Mouse (Mus musculus): Measurements from ENCODE around the gene Maea. TPM values are rescaled to one million over a fixed set of nuclear protein-coding genes. Genes with fewer than 3 reads are reported as not detected.

Maea gene
- total and polyA plus RNA-seq, 2 experiments from 2014 or later: 122 to 136 TPM

DNA sequence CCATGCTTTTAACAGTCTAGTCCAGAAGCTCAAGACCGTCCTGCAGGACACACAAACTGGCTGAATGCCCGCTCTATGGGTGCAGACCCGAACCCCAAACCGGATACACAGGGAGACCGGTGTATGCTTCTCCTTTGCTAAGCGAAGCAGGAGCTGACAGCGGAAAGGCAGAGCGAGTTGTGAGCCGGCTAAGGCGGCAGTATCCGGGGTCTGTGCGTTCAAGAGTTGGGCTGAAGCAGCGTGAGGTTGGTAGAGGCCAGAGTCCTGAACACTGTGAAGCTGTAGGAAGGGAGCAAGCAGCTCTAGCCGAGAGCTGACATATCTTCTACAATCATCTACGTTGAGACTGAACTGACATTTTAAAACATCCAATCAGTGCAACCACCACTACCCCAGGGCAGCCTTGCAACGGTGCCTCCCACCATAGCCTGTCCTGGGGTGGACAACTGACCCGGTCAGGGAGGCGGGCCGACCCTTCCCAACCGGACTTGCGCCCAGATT is 42.5 kb downstream of the Maea start:
- WGBS: under 1% methylated on average over 21 of the region's 21 CpGs
- no peak for TF ChIP-seq CTCF (IDR thresholded peaks at IDR 0.05)
- H3K4me1 ChIP-seq (ENCODE audit: insufficient read depth, low read length): no peaks in the 10 kb centered on the region; the same call in 1 of the 2 replicates
- H3K27ac ChIP-seq (ENCODE audit: low read depth, low read length): peak overlapping the region; percentile 96
- peak overlapping the region; percentile 67 for H3K4me3 ChIP-seq (ENCODE audit: low read depth, low read length)
- peaks cover 15% of the 10 kb centered on the region for H3K36me3 ChIP-seq (ENCODE audit: insufficient read depth, low read length)
- H3K27me3 ChIP-seq (ENCODE audit: insufficient read depth, low read length): no peaks in the 10 kb centered on the region
- peak overlapping the region; percentile 67 for H3K9ac ChIP-seq (replicated peaks; ENCODE audit: low read length, poor library complexity, severe bottlenecking)
- DNase-seq (ENCODE audit: low spot score) (peak; percentile 13), ATAC-seq (ENCODE audit: low FRiP score) (no peak; the same call in 1 of the 2 replicates)
- no peaks in the 10 kb centered on the region for H3K9me3 ChIP-seq (ENCODE audit: low read length)
- H3K4me2 ChIP-seq (ENCODE audit: low read depth, low read length, poor library complexity, severe bottlenecking): peak overlapping the region; percentile 90

DNA sequence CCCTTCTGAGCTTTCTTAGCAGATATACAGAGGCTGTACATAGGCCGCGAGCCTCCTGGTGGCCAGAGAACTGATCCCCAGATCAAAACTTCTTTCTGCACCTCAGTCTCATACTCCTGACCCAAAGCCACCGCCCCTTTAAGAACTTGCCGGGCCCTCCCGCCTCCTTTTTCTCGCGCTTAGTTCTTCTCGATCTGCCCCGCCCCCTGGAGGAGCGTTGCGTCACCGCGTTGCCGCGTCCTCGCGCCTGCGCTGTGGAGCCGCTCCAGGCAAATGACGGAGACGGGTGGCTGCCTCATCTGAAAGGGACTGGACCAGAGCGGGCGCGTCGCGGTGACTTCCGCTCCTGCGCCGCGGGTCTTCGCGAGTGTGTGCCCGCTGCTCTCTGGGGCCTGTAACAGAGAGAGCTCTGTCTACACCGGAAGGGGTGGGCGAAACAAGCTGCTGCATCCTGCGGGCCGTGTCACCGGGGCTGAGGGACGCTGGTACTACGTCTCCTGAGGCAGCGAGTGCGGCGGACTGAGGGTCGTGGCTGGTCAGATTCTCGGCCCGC is 43.1 kb downstream of the Maea start, which contains the start of gene Uvssa:
Gene Uvssa, plus strand, starts transcription at position 248 of the 553 bp plus-strand sequence.
- peak within 1 kb of the TSS; percentile 67 for H3K4me3 ChIP-seq (ENCODE audit: low read depth, low read length)
- ATAC-seq (ENCODE audit: low FRiP score) (peak; percentile 99), DNase-seq (ENCODE audit: low spot score) (peak; percentile 99)
- peaks cover 12% of the 10 kb centered on the region for H3K36me3 ChIP-seq (ENCODE audit: insufficient read depth, low read length)
- under 1% methylated on average over 46 of the region's 46 CpGs for WGBS
- no peaks in the 10 kb centered on the region for H3K27me3 ChIP-seq (ENCODE audit: insufficient read depth, low read length)
- TF ChIP-seq CTCF (IDR thresholded peaks at IDR 0.05): peak; percentile 62
- no peaks in the 10 kb centered on the region for H3K9me3 ChIP-seq (ENCODE audit: low read length)
- peak within 1 kb of the TSS; percentile 93 for H3K9ac ChIP-seq (replicated peaks; ENCODE audit: low read length, poor library complexity, severe bottlenecking)
- H3K4me1 ChIP-seq (ENCODE audit: insufficient read depth, low read length): no peaks in the 10 kb centered on the region; the same call in 1 of the 2 replicates
- peak within 1 kb of the TSS; percentile 90 for H3K4me2 ChIP-seq (ENCODE audit: low read depth, low read length, poor library complexity, severe bottlenecking)
- H3K27ac ChIP-seq (ENCODE audit: low read depth, low read length): peak within 1 kb of the TSS; percentile 96

DNA sequence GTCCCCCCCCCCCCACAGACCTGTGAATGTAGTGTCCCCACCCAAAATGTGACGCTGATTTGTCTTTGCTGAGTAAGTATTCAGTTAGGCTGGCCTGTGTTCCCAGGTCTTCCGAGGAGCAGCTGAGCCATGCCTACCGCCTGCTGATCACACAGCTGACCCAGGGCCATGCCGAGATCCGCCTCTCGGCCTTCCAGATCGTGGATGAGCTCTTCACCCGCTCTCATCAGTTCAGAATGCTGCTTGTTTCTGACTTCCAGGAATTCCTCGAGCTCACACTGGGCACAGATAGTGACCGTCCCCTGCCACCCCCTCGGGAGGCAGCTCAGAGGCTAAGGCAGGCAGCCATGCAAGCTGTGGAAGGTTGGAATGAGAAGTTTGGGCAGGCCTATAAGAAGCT is 52.2 kb downstream of the Maea start:
- no peak for TF ChIP-seq CTCF (IDR thresholded peaks at IDR 0.05)
- H3K4me1 ChIP-seq (ENCODE audit: insufficient read depth, low read length): no peaks in the 10 kb centered on the region
- no peak overlapping the region for H3K4me2 ChIP-seq (ENCODE audit: low read depth, low read length, poor library complexity, severe bottlenecking)
- no peak overlapping the region for H3K4me3 ChIP-seq (ENCODE audit: low read depth, low read length)
- no peak overlapping the region for H3K9ac ChIP-seq (replicated peaks; ENCODE audit: low read length, poor library complexity, severe bottlenecking)
- H3K36me3 ChIP-seq (ENCODE audit: insufficient read depth, low read length): peaks cover 31% of the 10 kb centered on the region
- H3K9me3 ChIP-seq (ENCODE audit: low read length): no peaks in the 10 kb centered on the region
- no peaks in the 10 kb centered on the region for H3K27me3 ChIP-seq (ENCODE audit: insufficient read depth, low read length)
- ATAC-seq (ENCODE audit: low FRiP score) (no peak), DNase-seq (ENCODE audit: low spot score) (no peak)
- H3K27ac ChIP-seq (ENCODE audit: low read depth, low read length): no peak overlapping the region
- WGBS: 81% methylated on average over 11 of the region's 11 CpGs

DNA sequence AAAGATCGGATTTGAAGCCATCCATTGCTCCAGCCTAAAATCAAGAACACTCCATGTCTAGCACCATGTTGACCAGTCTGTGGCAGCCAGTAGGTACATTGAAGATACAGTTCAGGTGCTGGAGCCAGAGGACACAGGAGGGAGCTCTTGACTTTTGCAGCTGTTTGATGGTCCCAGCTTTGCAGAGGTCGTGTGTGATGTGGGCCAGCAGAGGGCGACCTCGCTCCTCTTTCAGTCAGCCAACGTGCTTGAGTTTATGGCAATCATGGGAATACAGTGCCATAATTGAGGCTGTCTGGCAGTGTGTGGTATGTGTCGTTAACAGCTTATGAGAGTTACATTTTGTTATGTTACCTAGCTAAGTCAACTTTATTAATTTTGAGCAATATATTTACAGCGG is 58.5 kb downstream of the Maea start:
- no peak overlapping the region for H3K9ac ChIP-seq (replicated peaks; ENCODE audit: low read length, poor library complexity, severe bottlenecking)
- H3K9me3 ChIP-seq (ENCODE audit: low read length): no peaks in the 10 kb centered on the region
- no peaks in the 10 kb centered on the region for H3K4me1 ChIP-seq (ENCODE audit: insufficient read depth, low read length)
- peaks cover 28% of the 10 kb centered on the region for H3K36me3 ChIP-seq (ENCODE audit: insufficient read depth, low read length)
- DNase-seq (ENCODE audit: low spot score) (peak; percentile 86), ATAC-seq (ENCODE audit: low FRiP score) (peak; percentile 77)
- peak; percentile 100 for TF ChIP-seq CTCF (IDR thresholded peaks at IDR 0.05)
- no peak overlapping the region for H3K27ac ChIP-seq (ENCODE audit: low read depth, low read length)
- no peak overlapping the region for H3K4me3 ChIP-seq (ENCODE audit: low read depth, low read length)
- no peaks in the 10 kb centered on the region for H3K27me3 ChIP-seq (ENCODE audit: insufficient read depth, low read length)
- WGBS: 19% methylated on average over 7 of the region's 7 CpGs
- H3K4me2 ChIP-seq (ENCODE audit: low read depth, low read length, poor library complexity, severe bottlenecking): no peak overlapping the region

DNA sequence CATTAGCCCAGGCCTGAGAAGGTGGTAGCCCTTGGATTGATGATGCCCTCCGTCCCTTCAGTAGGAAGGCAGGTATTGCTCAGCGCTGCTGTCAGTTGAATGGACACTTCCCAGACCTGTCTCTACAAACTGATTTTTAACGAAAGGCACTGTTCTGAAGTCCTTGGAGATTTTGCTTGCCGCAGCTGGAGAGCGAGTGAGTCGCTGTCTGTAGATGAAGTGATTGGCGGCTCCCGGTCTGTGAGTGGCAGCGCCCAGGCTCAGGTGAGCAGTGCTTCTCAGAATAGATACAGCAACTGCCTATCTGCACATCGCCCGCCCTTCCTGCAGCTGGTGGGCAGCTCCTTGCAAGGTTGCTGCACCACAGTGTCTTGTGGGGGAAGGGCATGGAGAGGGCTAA is 60.4 kb downstream of the Maea start:
- H3K4me2 ChIP-seq (ENCODE audit: low read depth, low read length, poor library complexity, severe bottlenecking): no peak overlapping the region
- no peak overlapping the region for H3K27ac ChIP-seq (ENCODE audit: low read depth, low read length)
- H3K9ac ChIP-seq (replicated peaks; ENCODE audit: low read length, poor library complexity, severe bottlenecking): no peak overlapping the region
- no peaks in the 10 kb centered on the region for H3K27me3 ChIP-seq (ENCODE audit: insufficient read depth, low read length)
- no peaks in the 10 kb centered on the region for H3K9me3 ChIP-seq (ENCODE audit: low read length)
- 83% methylated on average over 11 of the region's 11 CpGs for WGBS
- no peak overlapping the region for H3K4me3 ChIP-seq (ENCODE audit: low read depth, low read length)
- DNase-seq (ENCODE audit: low spot score) (no peak), ATAC-seq (ENCODE audit: low FRiP score) (no peak)
- TF ChIP-seq CTCF (IDR thresholded peaks at IDR 0.05): no peak
- H3K4me1 ChIP-seq (ENCODE audit: insufficient read depth, low read length): no peaks in the 10 kb centered on the region
- H3K36me3 ChIP-seq (ENCODE audit: insufficient read depth, low read length): peaks cover 18% of the 10 kb centered on the region

DNA sequence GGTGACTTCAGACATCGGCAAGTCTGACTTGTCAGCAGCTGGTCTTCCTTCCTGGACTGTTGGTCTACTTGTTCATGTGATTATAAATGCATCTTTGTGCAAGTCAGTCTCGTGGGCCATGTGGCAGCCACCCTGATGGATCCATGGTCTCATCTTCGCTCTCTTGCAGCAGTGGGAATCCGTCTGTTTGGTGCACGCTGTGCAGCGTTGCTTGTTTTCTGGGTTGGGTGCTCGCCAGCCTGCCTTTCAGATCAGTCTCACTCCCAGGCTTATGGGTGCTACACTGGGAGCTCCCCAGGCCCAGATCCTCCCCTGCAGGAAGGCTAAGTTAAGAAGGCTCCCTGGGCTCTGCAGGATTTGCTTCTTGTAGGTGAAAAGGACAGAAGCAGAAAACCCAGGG is 61.5 kb downstream of the Maea start:
- H3K4me1 ChIP-seq (ENCODE audit: insufficient read depth, low read length): no peaks in the 10 kb centered on the region
- no peaks in the 10 kb centered on the region for H3K27me3 ChIP-seq (ENCODE audit: insufficient read depth, low read length)
- no peak for DNase-seq (ENCODE audit: low spot score)
- no peak for ATAC-seq (ENCODE audit: low FRiP score)
- H3K4me2 ChIP-seq (ENCODE audit: low read depth, low read length, poor library complexity, severe bottlenecking): no peak overlapping the region
- H3K4me3 ChIP-seq (ENCODE audit: low read depth, low read length): no peak overlapping the region
- 81% methylated on average over 7 of the region's 7 CpGs for WGBS
- peaks cover 15% of the 10 kb centered on the region for H3K36me3 ChIP-seq (ENCODE audit: insufficient read depth, low read length)
- no peak overlapping the region for H3K27ac ChIP-seq (ENCODE audit: low read depth, low read length)
- no peaks in the 10 kb centered on the region for H3K9me3 ChIP-seq (ENCODE audit: low read length)
- H3K9ac ChIP-seq (replicated peaks; ENCODE audit: low read length, poor library complexity, severe bottlenecking): no peak overlapping the region
- no peak for TF ChIP-seq CTCF (IDR thresholded peaks at IDR 0.05)

Data from midbrain, postnatal 0 days (tissue).